Mouse (Mus musculus) erythroblast, embryonic 14.5 days (primary cell): ENCODE measurements around the gene Ptprd.

ENCODE experiments used
- GATA1 ChIP-seq: IDR thresholded peaks from 2 replicates; pipeline ENCODE4 v1.6.1; 2012; ENCODE audit warnings: low read length, inconsistent platforms, mixed read lengths
- TAL1 ChIP-seq: IDR thresholded peaks from 3 replicates; pipeline ENCODE4 v1.6.1; 2012; ENCODE audit warnings: low read length, inconsistent platforms, mixed read lengths

DNA sequence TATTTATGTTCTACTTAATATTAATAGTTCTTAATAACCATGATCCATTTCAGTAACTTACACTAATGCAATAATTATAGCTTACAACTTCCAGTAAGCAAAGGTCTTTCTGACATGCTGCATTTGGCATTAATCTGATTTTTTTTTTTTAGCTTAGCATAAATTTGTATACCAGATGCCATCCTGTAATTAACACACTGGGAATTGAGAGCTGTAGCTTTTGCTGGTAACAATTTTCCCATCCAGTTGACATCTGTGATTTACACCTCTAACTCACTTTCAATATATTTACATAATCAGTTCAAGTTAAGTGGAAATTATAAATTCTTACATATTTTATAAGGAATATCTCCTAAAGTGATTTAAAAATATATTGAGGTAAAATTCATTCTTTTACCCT is 134.3 kb downstream of the Ptprd start:
- TF ChIP-seq GATA1: no peak
- no peak for TF ChIP-seq TAL1
